Mouse (Mus musculus) neural tube, embryonic 11.5 days (tissue): ENCODE results near the gene H2-Q10. TPM values are rescaled to one million over a fixed set of nuclear protein-coding genes. Genes with fewer than 3 reads are reported as not detected.
"Not testable (repeated sequence)": the region's sequence is repeated elsewhere in the genome, so short reads cannot be mapped to it uniquely, and the experiment has no call there.

Experiments
- ATAC-seq: fragments of 200-750 bp; cut with Nextera tagmentation; 2 replicates; pipeline ENCODE4 v1.8.0; 2017; ENCODE audit warnings: moderate number of reproducible peaks, mild to moderate bottlenecking, moderate TSS enrichment, moderate library complexity; ENCODE audit not compliant: insufficient read depth, low FRiP score, low TSS enrichment
- DNase-seq: peaks from one replicate; pipeline ENCODE4 v3.0.0-alpha.2; 2015; ENCODE audit warnings: low spot score
- H3K27ac ChIP-seq: fragments of 300-500 bp; sonication (generic); 2 replicates; pipeline ENCODE4 v1.5.1; 2014; ENCODE audit warnings: low read depth, mild to moderate bottlenecking, low read length
- H3K27me3 ChIP-seq: fragments of 300-500 bp; sonication (generic); 2 replicates; pipeline ENCODE4 v1.6.1; 2014; ENCODE audit warnings: mild to moderate bottlenecking, low read length, mixed read lengths; ENCODE audit not compliant: control insufficient read depth, insufficient read depth
- H3K36me3 ChIP-seq: fragments of 300-500 bp; sonication (generic); 2 replicates; pipeline ENCODE4 v1.6.1; 2014; ENCODE audit warnings: mild to moderate bottlenecking, low read length, moderate library complexity, mixed read lengths; ENCODE audit not compliant: control insufficient read depth, insufficient read depth
- H3K4me1 ChIP-seq: fragments of 300-500 bp; sonication (generic); 2 replicates; pipeline ENCODE4 v1.6.1; 2014; ENCODE audit warnings: low read length, mixed read lengths; ENCODE audit not compliant: control insufficient read depth, insufficient read depth
- H3K4me2 ChIP-seq: fragments of 300-500 bp; sonication (generic); 2 replicates; pipeline ENCODE4 v1.6.1; 2014; ENCODE audit warnings: low read depth, mild to moderate bottlenecking, moderate library complexity
- H3K4me3 ChIP-seq: fragments of 300-500 bp; sonication (generic); 2 replicates; pipeline ENCODE4 v1.5.1; 2014; ENCODE audit warnings: low read depth, low read length
- H3K9ac ChIP-seq: fragments of 300-500 bp; sonication (generic); 2 replicates; pipeline ENCODE4 v1.6.1; 2014; ENCODE audit warnings: mild to moderate bottlenecking, low read length
- H3K9me3 ChIP-seq: fragments of 300-500 bp; sonication (generic); 2 replicates; pipeline ENCODE4 v1.6.1; 2016; ENCODE audit warnings: low read length; ENCODE audit not compliant: control insufficient read depth
- WGBS: fragments of 180-500 bp; shearing (Covaris S2); extraction: QIAGEN DNeasy Blood & Tissue Kit; methylation state at CpG from one replicate; pipeline ENCODE4 v1.1.7; 2014; 5-methylcytosine and 5-hydroxymethylcytosine counted together
- polyA plus RNA-seq: library from polyadenylated mRNA; unstranded; fragments of >200 nt; fragmentation: Nextera tagmentation; extraction: Ambion mirVana; gene quantifications from 2 replicates; pipeline ENCODE4 v1.2.1, GENCODE M21; 2014

Gene H2-Q10
- polyA plus RNA-seq, result 0.28 and 0.81 TPM in 2 replicates

GRCm38 (mm10) chr17:35469842-35470751 is at the start of gene H2-Q10:
H2-Q10 (plus strand) TSS chr17:35470089.
- ATAC-seq (no peak), DNase-seq (no peak)
- H3K4me1 ChIP-seq, result peaks cover 4% of the 10 kb centered on the region; the same call in 1 of the 2 replicates
- H3K27ac ChIP-seq, result no peak within 1 kb of the TSS
- H3K4me2 ChIP-seq, result peak within 1 kb of the TSS; percentile 78
- no peaks in the 10 kb centered on the region for H3K36me3 ChIP-seq
- 1% methylated on average over 69 of the region's 80 CpGs for WGBS
- H3K9ac ChIP-seq, result peak within 1 kb of the TSS; percentile 18; the same call in 1 of the 2 replicates
- H3K9me3 ChIP-seq, result no peaks in the 10 kb centered on the region
- peak within 1 kb of the TSS; percentile 42 for H3K4me3 ChIP-seq
- peaks cover 19% of the 10 kb centered on the region for H3K27me3 ChIP-seq

- not testable (repeated sequence) for H3K9ac ChIP-seq, H3K27ac ChIP-seq, H3K36me3 ChIP-seq, H3K4me1 ChIP-seq, H3K4me3 ChIP-seq, ATAC-seq, H3K4me2 ChIP-seq, H3K9me3 ChIP-seq, H3K27me3 ChIP-seq
- DNase-seq, result peak; percentile 73
- 19% methylated on average over 11 of the region's 11 CpGs for WGBS
These were observed 49.6 kb upstream of the H2-Q10 start for GRCm38 (mm10) chr17:35420206-35420810.

DNA sequence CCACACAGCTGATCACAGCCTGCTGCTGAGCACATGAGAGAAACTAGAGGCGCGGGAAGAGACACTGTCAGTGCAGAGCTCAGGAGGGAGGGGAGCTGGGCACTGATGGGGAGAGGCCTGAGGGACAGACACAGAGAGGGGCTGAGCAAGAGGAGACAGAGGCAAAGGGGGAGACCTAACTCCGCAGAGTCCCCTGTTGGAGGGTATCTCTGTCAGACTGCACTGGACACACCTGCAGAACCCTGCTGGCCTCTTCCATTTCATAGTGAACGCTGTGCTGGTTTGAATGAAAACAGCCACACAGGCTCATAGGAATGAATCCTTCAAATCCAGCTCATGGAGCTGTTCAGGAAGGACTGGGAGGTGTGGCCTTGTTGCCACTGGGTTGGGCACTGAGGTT is 48.6 kb upstream of the H2-Q10 start:
- H3K9ac ChIP-seq, DNase-seq, H3K27me3 ChIP-seq, H3K4me3 ChIP-seq, ATAC-seq, H3K9me3 ChIP-seq, H3K4me1 ChIP-seq, H3K36me3 ChIP-seq, H3K4me2 ChIP-seq, H3K27ac ChIP-seq: not testable (repeated sequence)
- WGBS, result 88% methylated on average over 4 of the region's 4 CpGs

DNA sequence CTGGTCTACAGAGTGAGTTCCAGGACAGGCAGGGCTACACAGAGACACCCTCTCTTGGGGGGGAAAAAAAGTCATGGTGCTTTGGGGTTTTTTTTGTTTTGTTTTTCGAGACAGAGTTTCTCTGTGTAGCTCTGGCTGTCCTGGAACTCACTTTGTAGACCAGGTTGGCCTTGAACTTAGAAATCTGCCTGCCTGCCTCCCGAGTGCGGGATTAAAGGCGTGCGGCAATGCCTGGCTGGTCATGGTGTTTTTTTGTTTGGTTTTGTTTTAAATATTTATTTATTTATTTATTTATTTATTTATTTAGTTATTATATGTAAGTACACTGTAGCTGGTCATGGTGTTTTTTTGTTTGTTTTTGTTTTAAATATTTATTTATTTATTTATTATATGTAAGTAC is 47.5 kb upstream of the H2-Q10 start:
- ATAC-seq, H3K4me3 ChIP-seq, H3K9ac ChIP-seq, DNase-seq, H3K36me3 ChIP-seq, H3K9me3 ChIP-seq, H3K27ac ChIP-seq, H3K27me3 ChIP-seq, H3K4me1 ChIP-seq, H3K4me2 ChIP-seq: not testable (repeated sequence)
- 89% methylated on average over 5 of the region's 5 CpGs for WGBS

GRCm38 (mm10) chr17:35423131-35423810 is 46.6 kb upstream of the H2-Q10 start:
- WGBS, result 77% methylated on average over 3 of the region's 3 CpGs

DNA sequence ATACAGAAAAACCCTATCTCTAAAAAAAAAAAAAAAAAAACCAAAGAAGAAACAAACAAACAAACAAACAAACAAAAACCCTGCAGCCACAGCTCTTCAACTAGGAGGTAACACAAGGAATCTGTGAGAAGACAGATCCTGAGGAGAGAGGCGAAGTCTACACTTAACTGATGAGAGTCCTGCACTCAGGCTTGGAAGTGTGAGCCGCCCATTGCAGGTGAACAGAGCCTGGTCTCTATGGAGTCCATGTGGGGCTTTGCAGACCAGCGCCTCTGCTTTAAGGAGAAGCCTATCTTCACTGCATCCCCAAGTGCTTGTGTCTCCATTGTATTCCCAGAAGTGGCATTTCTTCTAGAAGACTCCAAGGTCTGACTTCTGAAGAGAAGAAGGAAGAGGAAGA is 45.8 kb upstream of the H2-Q10 start:
- H3K4me2 ChIP-seq, H3K9ac ChIP-seq, H3K27me3 ChIP-seq, H3K4me3 ChIP-seq, H3K9me3 ChIP-seq, H3K27ac ChIP-seq, H3K36me3 ChIP-seq, DNase-seq, H3K4me1 ChIP-seq, ATAC-seq: not testable (repeated sequence)
- WGBS, result 90% methylated on average over 3 of the region's 3 CpGs

More at GRCm38 (mm10) chr17:35423131-35423810, 46.6 kb upstream of the H2-Q10 start:
- not testable (repeated sequence) for H3K27ac ChIP-seq, H3K4me1 ChIP-seq, H3K27me3 ChIP-seq, DNase-seq, ATAC-seq, H3K9ac ChIP-seq, H3K9me3 ChIP-seq, H3K4me2 ChIP-seq, H3K36me3 ChIP-seq, H3K4me3 ChIP-seq

- H3K27me3 ChIP-seq, H3K27ac ChIP-seq, H3K9me3 ChIP-seq, H3K4me1 ChIP-seq, H3K36me3 ChIP-seq: not testable (repeated sequence)
- peak within 1 kb of the TSS; percentile 31; the same call in 1 of the 2 replicates for H3K9ac ChIP-seq
- DNase-seq (peak; percentile 63), ATAC-seq (peak; percentile 73)
- peak within 1 kb of the TSS; percentile 46 for H3K4me2 ChIP-seq
- 2% methylated on average over 52 of the region's 66 CpGs for WGBS
- H3K4me3 ChIP-seq, result peak within 1 kb of the TSS; percentile 29
These were observed 45.1 kb upstream of the H2-Q10 start, which contains the start of gene H2-Q6 for GRCm38 (mm10) chr17:35424624-35425416. H2-Q6 (plus strand) TSS chr17:35424850.

GRCm38 (mm10) chr17:35425474-35425873 is 44.4 kb upstream of the H2-Q10 start:
- not testable (repeated sequence) for H3K4me1 ChIP-seq, H3K36me3 ChIP-seq, H3K9ac ChIP-seq, H3K9me3 ChIP-seq, DNase-seq, H3K27ac ChIP-seq, H3K27me3 ChIP-seq
- 14% methylated on average over 28 of the region's 28 CpGs for WGBS
- Histone ChIP-seq H3K4me2 (peak overlapping the region; percentile 46), H3K4me3 (peak overlapping the region; percentile 29; the same call in 1 of the 2 replicates)
- ATAC-seq, result 0 out of 2 replicates have a peak, but pooled peaks have one; percentile 2
